Mouse (Mus musculus) heart, adult 2 months (tissue): ENCODE results near the gene A3galt2. TPM values are rescaled to one million over a fixed set of nuclear protein-coding genes. Genes with fewer than 3 reads are reported as not detected.

ENCODE experiments used
- DNase-seq, 2 experiments: peaks; one replicate each; pipeline ENCODE4 v3.0.0; 2021
- H3K27ac ChIP-seq: fragments of 200-600 bp; 2 replicates; pipeline ENCODE4 v1.8.1; 2022
- H3K27me3 ChIP-seq: fragments of 200-500 bp; 2 replicates; pipeline ENCODE4 v1.6.1; 2012; ENCODE audit warnings: mild to moderate bottlenecking, low read length, inconsistent platforms, mixed read lengths; ENCODE audit not compliant: control insufficient read depth, insufficient read depth
- H3K36me3 ChIP-seq: fragments of 200-500 bp; 2 replicates; pipeline ENCODE4 v1.6.1; 2012; ENCODE audit warnings: low read length, inconsistent platforms; ENCODE audit not compliant: control insufficient read depth, insufficient read depth
- H3K4me1 ChIP-seq: fragments of 200-500 bp; 2 replicates; pipeline ENCODE4 v1.6.1; 2011; ENCODE audit warnings: low read length; ENCODE audit not compliant: control insufficient read depth, insufficient read depth
- H3K4me3 ChIP-seq: fragments of 200-600 bp; 2 replicates; pipeline ENCODE4 v1.8.1; 2022
- H3K79me2 ChIP-seq: fragments of 200-500 bp; replicated peaks from 2 replicates; pipeline ENCODE4 v1.6.1; 2012; ENCODE audit warnings: mild to moderate bottlenecking, inconsistent platforms, low read length, moderate library complexity, mixed read lengths; ENCODE audit not compliant: control insufficient read depth, insufficient read depth
- H3K9ac ChIP-seq: fragments of 200-500 bp; 2 replicates; pipeline ENCODE4 v1.6.1; 2012; ENCODE audit warnings: low read depth, mild to moderate bottlenecking, control low read depth, inconsistent platforms, low read length, mixed read lengths
- CTCF ChIP-seq: fragments of 200-600 bp; IDR thresholded peaks from 2 replicates; pipeline ENCODE4 v1.8.1; 2022; ENCODE audit warnings: antibody characterized with exemption, mild to moderate bottlenecking, moderate library complexity
- EP300 ChIP-seq: fragments of 200-500 bp; IDR thresholded peaks from 2 replicates; pipeline ENCODE4 v1.6.1; 2011; ENCODE audit warnings: low read depth, low read length, control low read depth; ENCODE audit not compliant: insufficient read depth
- POLR2A ChIP-seq: fragments of 200-500 bp; IDR thresholded peaks from 2 replicates; pipeline ENCODE4 v1.6.1; 2011; ENCODE audit warnings: mild to moderate bottlenecking, low read depth, low read length, control low read depth; ENCODE audit not compliant: insufficient read depth
- WGBS: fragments of 180-500 bp; shearing (Covaris S2); methylation state at CpG from one replicate; pipeline ENCODE4 v1.1.7; 2018; 5-methylcytosine and 5-hydroxymethylcytosine counted together
- intact Hi-C: fragments of 180-260 bp; cut with DNase I; formaldehyde crosslinking; loops from one replicate; pipeline ENCODE4 v1.15.1; 2025
- polyA plus RNA-seq: library from polyadenylated mRNA; depleted of rRNA; stranded (reverse); fragments of >200 nt; gene quantifications from 2 replicates; pipeline ENCODE4 v1.2.3, GENCODE M21; 2012
- total RNA-seq, 2 experiments: library from RNA; stranded (reverse); gene quantifications; 2 replicates each; pipeline ENCODE4 v1.2.3; 2021

The A3galt2 gene
- total and polyA plus RNA-seq, 3 experiments = 0.08 to 0.37 (median 0.16) TPM

- Histone ChIP-seq H3K27ac (no peak overlapping the region), H3K4me1 (no peaks in the 10 kb centered on the region; the same call in 1 of the 2 replicates), H3K9ac (no peak overlapping the region), H3K36me3 (no peaks in the 10 kb centered on the region), H3K27me3 (no peaks in the 10 kb centered on the region), H3K79me2 (no peaks in the 10 kb centered on the region), H3K4me3 (no peak overlapping the region)
- intact Hi-C loops = loop anchor here (10.0 kb wide), 1 partner anchor 369 kb away; no protein-coding TSS in a partner anchor
- TF ChIP-seq EP300 (no peak), CTCF (no peak), POLR2A (no peak)
- WGBS = 80% methylated on average over 4 of the region's 4 CpGs
- no peak for DNase-seq
These were observed 38.9 kb upstream of the A3galt2 start for GRCm38 (mm10) chr4:128716279-128716678.

GRCm38 (mm10) chr4:128716731-128717130, 38.4 kb upstream of the A3galt2 start:
- no peak overlapping the region for H3K27ac ChIP-seq
- no peaks in the 10 kb centered on the region for H3K36me3 ChIP-seq
- no peaks in the 10 kb centered on the region for H3K4me1 ChIP-seq
- no peak for DNase-seq
- H3K79me2 ChIP-seq = no peaks in the 10 kb centered on the region
- H3K9ac ChIP-seq = no peak overlapping the region
- intact Hi-C loops = loop anchor here (10.0 kb wide), 1 partner anchor 368 kb away; no protein-coding TSS in a partner anchor
- H3K27me3 ChIP-seq = no peaks in the 10 kb centered on the region
- H3K4me3 ChIP-seq = no peak overlapping the region
- TF ChIP-seq POLR2A (no peak), EP300 (no peak), CTCF (no peak)
- 84% methylated on average over 9 of the region's 9 CpGs for WGBS

GRCm38 (mm10) chr4:128720110-128720509, 35.1 kb upstream of the A3galt2 start:
- no peak overlapping the region for H3K4me3 ChIP-seq
- H3K36me3 ChIP-seq = no peaks in the 10 kb centered on the region
- intact Hi-C loops = loop anchor here (5.0 kb wide), 1 partner anchor 337 kb away; the partner anchor contains the start of gene Rnf19b
- H3K79me2 ChIP-seq = no peaks in the 10 kb centered on the region
- no peak for DNase-seq
- H3K9ac ChIP-seq = no peak overlapping the region
- TF ChIP-seq POLR2A = no peak
- TF ChIP-seq EP300 = no peak
- no peak for TF ChIP-seq CTCF
- H3K27me3 ChIP-seq = no peaks in the 10 kb centered on the region
- no peak overlapping the region for H3K27ac ChIP-seq
- peaks cover 3% of the 10 kb centered on the region; the same call in 1 of the 2 replicates for H3K4me1 ChIP-seq
- WGBS = 14% methylated on average over 5 of the region's 5 CpGs

- WGBS = 84% methylated on average over 9 of the region's 9 CpGs
- Histone ChIP-seq H3K4me1 (peaks cover 3% of the 10 kb centered on the region; the same call in 1 of the 2 replicates), H3K9ac (no peak overlapping the region), H3K27me3 (no peaks in the 10 kb centered on the region), H3K4me3 (no peak overlapping the region), H3K79me2 (no peaks in the 10 kb centered on the region), H3K36me3 (no peaks in the 10 kb centered on the region), H3K27ac (no peak overlapping the region)
- intact Hi-C loops = loop anchor here (5.0 kb wide), 1 partner anchor 336 kb away; the partner anchor contains the start of gene Rnf19b
- DNase-seq = no peak
- TF ChIP-seq EP300 = no peak
- TF ChIP-seq POLR2A = no peak
- no peak for TF ChIP-seq CTCF
These were observed 34.0 kb upstream of the A3galt2 start for GRCm38 (mm10) chr4:128721061-128721648.

- no peak overlapping the region for H3K27ac ChIP-seq
- no peaks in the 10 kb centered on the region for H3K79me2 ChIP-seq
- H3K4me3 ChIP-seq = no peak overlapping the region
- no peak for DNase-seq
- no peaks in the 10 kb centered on the region for H3K27me3 ChIP-seq
- 98% methylated on average over 4 of the region's 4 CpGs for WGBS
- H3K4me1 ChIP-seq = peaks cover 3% of the 10 kb centered on the region
- no peak for TF ChIP-seq POLR2A
- no peak overlapping the region for H3K9ac ChIP-seq
- intact Hi-C loops = loop anchor here (5.0 kb wide), 1 partner anchor 336 kb away; the partner anchor contains the start of gene Rnf19b
- H3K36me3 ChIP-seq = no peaks in the 10 kb centered on the region
These were observed 33.4 kb upstream of the A3galt2 start for GRCm38 (mm10) chr4:128721761-128722160.

GRCm38 (mm10) chr4:128722932-128723331, 32.2 kb upstream of the A3galt2 start:
- Histone ChIP-seq H3K36me3 (no peaks in the 10 kb centered on the region), H3K27me3 (no peaks in the 10 kb centered on the region), H3K79me2 (no peaks in the 10 kb centered on the region), H3K27ac (no peak overlapping the region), H3K4me1 (peaks cover 4% of the 10 kb centered on the region), H3K4me3 (no peak overlapping the region), H3K9ac (no peak overlapping the region)
- DNase-seq = no peak
- intact Hi-C loops = loop anchor here (5.0 kb wide), 1 partner anchor 334 kb away; the partner anchor contains the start of gene Rnf19b
- 96% methylated on average over 8 of the region's 8 CpGs for WGBS
- no peak for TF ChIP-seq POLR2A
- TF ChIP-seq EP300 = no peak
- TF ChIP-seq CTCF = no peak
